Mouse (Mus musculus) limb, embryonic 12.5 days (tissue): ENCODE data around the gene Gm39566. TPM values are rescaled to one million over a fixed set of nuclear protein-coding genes. Genes with fewer than 3 reads are reported as not detected.

ENCODE experiments used
- polyA plus RNA-seq: library from polyadenylated mRNA; unstranded; fragments of >200 nt; fragmentation: Nextera tagmentation; extraction: Ambion mirVana; gene quantifications from 2 replicates; pipeline ENCODE4 v1.2.1, GENCODE M21; 2016

Gm39566 gene
- polyA plus RNA-seq, 1 experiment from 2014 or later, result not detected

Other genes starting within 250 kb of the Gm39566 start
- gene Wrap53, start 235.0 kb downstream of the Gm39566 start, polyA plus RNA-seq, result 35.8 and 39.0 TPM in 2 replicates
- 175 and 180 TPM in 2 replicates for gene Trp53, start 234.9 kb downstream of the Gm39566 start, polyA plus RNA-seq
- gene Atp1b2, start 209.4 kb downstream of the Gm39566 start, polyA plus RNA-seq, result 3.0 and 4.8 TPM in 2 replicates
- not detected in 2 replicates for gene Shbg, start 197.4 kb downstream of the Gm39566 start, polyA plus RNA-seq
- gene Sat2, start 193.3 kb downstream of the Gm39566 start, polyA plus RNA-seq, result 24.3 and 25.8 TPM in 2 replicates
- 56.0 and 63.9 TPM in 2 replicates for gene Fxr2, start 182.3 kb downstream of the Gm39566 start, polyA plus RNA-seq
- 0.68 TPM in 1 of 2 replicates, not detected in the other for gene Sox15, start 160.0 kb downstream of the Gm39566 start, polyA plus RNA-seq
- 62.6 and 64.3 TPM in 2 replicates for gene Mpdu1, start 152.7 kb downstream of the Gm39566 start, polyA plus RNA-seq
- gene Cd68, start 149.1 kb downstream of the Gm39566 start, polyA plus RNA-seq, result 5.9 and 8.0 TPM in 2 replicates
- 569 and 701 TPM in 2 replicates for gene Eif4a1, start 142.9 kb downstream of the Gm39566 start, polyA plus RNA-seq
- 132 and 140 TPM in 2 replicates for gene Senp3, start 133.2 kb downstream of the Gm39566 start, polyA plus RNA-seq
- 0.58 and 1.0 TPM in 2 replicates for gene Tnfsf13, start 129.5 kb downstream of the Gm39566 start, polyA plus RNA-seq
- gene Tnfsf12, start 119.4 kb downstream of the Gm39566 start, polyA plus RNA-seq, result 2.2 and 3.7 TPM in 2 replicates
- 1.7 TPM in 2 replicates for gene Tnfsfm13, start 119.2 kb downstream of the Gm39566 start, polyA plus RNA-seq
- 27.2 and 38.1 TPM in 2 replicates for gene Polr2a, start 56.7 kb downstream of the Gm39566 start, polyA plus RNA-seq
- gene Slc35g3, start 53.3 kb downstream of the Gm39566 start, polyA plus RNA-seq, result 0.13 and 0.18 TPM in 2 replicates
- 1.9 and 2.4 TPM in 2 replicates for gene Zbtb4, start 49.4 kb downstream of the Gm39566 start, polyA plus RNA-seq
- gene Chrnb1, start 19.4 kb downstream of the Gm39566 start, polyA plus RNA-seq, result 15.4 and 17.1 TPM in 2 replicates
- 1.2 and 1.5 TPM in 2 replicates for gene Fgf11, start 13.4 kb downstream of the Gm39566 start, polyA plus RNA-seq
- gene Tmem102, start 9.7 kb downstream of the Gm39566 start, polyA plus RNA-seq, result 1.6 and 1.8 TPM in 2 replicates
- gene Spem2, start 3.2 kb upstream of the Gm39566 start, polyA plus RNA-seq, result not detected in 2 replicates
- gene Spem1, start 6.9 kb upstream of the Gm39566 start, polyA plus RNA-seq, result 0.20 TPM in 1 of 2 replicates, not detected in the other
- gene Nlgn2, start 22.5 kb upstream of the Gm39566 start, polyA plus RNA-seq, result 8.4 and 9.1 TPM in 2 replicates
- gene Tmem256, start 23.2 kb upstream of the Gm39566 start, polyA plus RNA-seq, result 346 and 353 TPM in 2 replicates
- gene Plscr3, start 31.1 kb upstream of the Gm39566 start, polyA plus RNA-seq, result 111 and 120 TPM in 2 replicates
- 1.6 and 2.3 TPM in 2 replicates for gene Tnk1, start 43.4 kb upstream of the Gm39566 start, polyA plus RNA-seq
- gene Tmem95, start 62.7 kb upstream of the Gm39566 start, polyA plus RNA-seq, result not detected in 2 replicates
- 3.7 and 4.4 TPM in 2 replicates for gene Kctd11, start 66.1 kb upstream of the Gm39566 start, polyA plus RNA-seq
- 0.90 and 1.5 TPM in 2 replicates for gene Acap1, start 80.2 kb upstream of the Gm39566 start, polyA plus RNA-seq
- 30.4 and 32.8 TPM in 2 replicates for gene 2810408A11Rik, start 85.7 kb upstream of the Gm39566 start, polyA plus RNA-seq
- 10.9 and 12.7 TPM in 2 replicates for gene Neurl4, start 85.8 kb upstream of the Gm39566 start, polyA plus RNA-seq
- 92.0 and 93.5 TPM in 2 replicates for gene Gps2, start 98.6 kb upstream of the Gm39566 start, polyA plus RNA-seq
- gene Eif5a, start 106.7 kb upstream of the Gm39566 start, polyA plus RNA-seq, result 1,762 and 1,851 TPM in 2 replicates
- gene Ybx2, start 120.5 kb upstream of the Gm39566 start, polyA plus RNA-seq, result 14.0 and 15.5 TPM in 2 replicates
- gene Slc2a4, start 132.9 kb upstream of the Gm39566 start, polyA plus RNA-seq, result 34.1 and 35.7 TPM in 2 replicates
- gene Cldn7, start 149.5 kb upstream of the Gm39566 start, polyA plus RNA-seq, result 15.7 and 18.1 TPM in 2 replicates
- gene Ctdnep1, start 165.9 kb upstream of the Gm39566 start, polyA plus RNA-seq, result 24.5 and 27.8 TPM in 2 replicates
- gene Elp5, start 167.2 kb upstream of the Gm39566 start, polyA plus RNA-seq, result 124 and 126 TPM in 2 replicates
- 398 and 426 TPM in 2 replicates for gene Gabarap, start 175.8 kb upstream of the Gm39566 start, polyA plus RNA-seq
- 102 and 108 TPM in 2 replicates for gene Phf23, start 180.5 kb upstream of the Gm39566 start, polyA plus RNA-seq
- gene Dvl2, start 185.3 kb upstream of the Gm39566 start, polyA plus RNA-seq, result 69.4 and 69.5 TPM in 2 replicates
- 65.9 and 67.1 TPM in 2 replicates for gene Acadvl, start 200.1 kb upstream of the Gm39566 start, polyA plus RNA-seq
- gene Dlg4, start 201.6 kb upstream of the Gm39566 start, polyA plus RNA-seq, result 10.6 and 13.6 TPM in 2 replicates
- 1.5 and 2.3 TPM in 2 replicates for gene Asgr1, start 238.8 kb upstream of the Gm39566 start, polyA plus RNA-seq